Mouse (Mus musculus) G1E-ER4 (cell line): ENCODE results near the gene Prkar2b. TPM values are rescaled to one million over a fixed set of nuclear protein-coding genes. Genes with fewer than 3 reads are reported as not detected.
A peak's percentile ranks its signal among the peaks of the same experiment; 100 is the strongest.

Source experiments
- GATA1 ChIP-seq: IDR thresholded peaks from one replicate; pipeline ENCODE4 v1.8.0; 2012; ENCODE audit warnings: low read length, inconsistent platforms
- polyA plus RNA-seq: library from polyadenylated mRNA; stranded (reverse); fragments of >175 nt; gene quantifications from 2 replicates; pipeline ENCODE4 v1.2.3, GENCODE M21; 2012

Prkar2b gene
- polyA plus RNA-seq: 140 and 195 TPM in 2 replicates

DNA sequence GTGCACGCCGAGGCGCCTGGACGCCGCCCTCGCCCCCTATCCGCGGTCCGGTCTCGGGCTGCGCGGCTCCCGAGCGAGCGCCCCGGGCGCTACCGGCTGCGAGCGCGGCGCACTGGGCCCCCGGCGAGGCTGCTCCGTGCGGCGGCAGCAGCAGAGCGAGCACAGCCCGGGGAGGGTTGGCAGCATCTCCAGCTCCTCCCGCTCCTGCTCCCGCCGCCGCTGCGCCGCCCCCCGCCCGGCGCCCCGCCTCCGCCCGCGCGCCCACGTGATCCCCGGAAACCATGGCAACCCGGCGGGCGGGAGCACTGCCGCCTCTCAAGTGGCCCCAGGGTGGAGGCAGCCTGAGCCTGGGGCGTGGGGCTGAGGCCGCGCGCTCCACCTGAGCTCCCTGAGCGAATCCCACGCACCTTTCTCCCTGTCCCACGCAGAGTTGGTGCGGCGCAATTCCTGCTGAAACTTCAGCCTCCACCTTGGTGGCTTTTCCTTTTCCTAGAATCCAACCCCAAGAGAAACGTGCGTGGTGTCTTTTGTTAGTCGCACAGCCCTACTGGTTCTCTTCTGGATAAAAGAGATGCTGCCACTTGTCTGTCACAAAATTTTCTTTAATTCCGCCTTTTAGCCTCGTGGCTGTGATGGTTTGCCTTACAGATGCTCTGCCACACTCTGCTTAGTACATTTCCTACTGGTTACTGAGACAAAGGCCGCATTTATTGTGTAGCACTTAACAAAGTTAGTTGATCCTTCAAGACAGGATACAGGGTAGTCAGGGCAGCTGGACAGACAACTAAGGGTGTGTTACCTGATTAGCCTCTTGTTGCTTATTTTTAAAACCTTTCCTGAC, at the start of gene Prkar2b:
Gene Prkar2b (minus strand): TSS at position 207 of the 841 bp plus-strand sequence.
- TF ChIP-seq GATA1: no peak

DNA sequence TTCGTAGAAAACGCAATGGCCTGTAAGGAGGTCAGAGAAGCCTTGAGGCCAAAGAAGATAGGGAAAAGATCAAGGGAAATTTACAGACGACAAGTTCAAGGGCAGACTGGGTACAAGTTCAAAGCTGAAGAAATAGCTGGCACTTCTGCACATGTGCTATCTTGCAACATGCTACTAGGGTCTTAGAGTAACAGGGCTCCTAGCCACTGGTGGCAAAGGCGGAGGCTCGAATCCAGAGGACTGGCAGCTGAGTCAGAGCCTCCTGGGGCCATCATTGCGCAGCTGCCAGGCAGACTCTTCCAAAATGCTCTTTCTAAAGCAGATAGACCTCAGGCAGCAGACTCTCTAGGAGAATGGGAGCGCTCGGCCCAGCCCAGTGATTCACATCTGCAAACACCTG, 48.1 kb upstream of the Prkar2b start:
- TF ChIP-seq GATA1: no peak

DNA sequence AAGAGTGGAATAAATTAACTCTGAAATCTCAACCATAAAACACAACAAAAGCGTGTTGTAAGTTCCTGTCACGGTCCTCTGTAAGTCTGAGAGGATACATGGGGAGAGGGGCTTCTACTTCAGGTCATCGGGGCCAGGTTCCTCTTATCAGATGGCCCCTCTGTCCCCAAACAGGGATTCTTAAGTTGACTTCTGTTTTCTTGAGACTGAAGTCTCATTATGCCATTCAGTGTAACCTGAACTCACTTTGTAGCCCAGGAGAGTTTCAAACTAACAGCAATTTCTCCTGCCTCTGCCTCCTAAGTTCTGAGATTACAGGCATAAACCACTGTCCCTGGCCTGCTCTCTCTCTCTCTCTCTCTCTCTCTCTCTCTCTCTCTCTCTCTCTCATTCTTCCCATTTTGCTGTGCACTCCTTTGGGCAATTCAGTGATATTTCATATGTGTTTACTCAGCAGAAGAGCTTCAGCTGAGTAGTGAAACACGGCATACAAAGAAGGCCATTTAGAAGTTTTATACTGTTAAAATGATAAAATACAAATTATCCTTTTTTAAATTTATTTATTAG, 43.9 kb upstream of the Prkar2b start:
- TF ChIP-seq GATA1: no peak

DNA sequence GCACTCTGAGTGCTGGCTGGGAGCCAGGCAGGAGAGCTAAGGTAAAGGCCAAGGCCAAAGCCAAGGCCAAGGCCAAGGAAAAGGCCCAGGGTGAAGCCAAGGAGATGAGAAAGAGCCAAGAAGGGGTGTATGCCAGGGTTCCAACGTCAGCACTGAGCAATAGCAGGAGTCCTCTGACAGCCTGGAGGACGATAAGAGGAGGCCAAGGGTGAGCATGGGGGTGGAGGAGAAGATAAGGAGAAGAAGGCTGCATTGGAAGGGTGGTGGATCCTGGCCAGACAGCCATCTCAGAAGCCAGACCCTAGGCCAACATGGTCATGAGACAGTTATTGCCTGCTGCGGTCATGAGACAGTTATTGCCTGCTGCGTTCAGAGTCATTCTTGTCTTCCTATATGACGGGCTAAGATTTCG, 43.4 kb upstream of the Prkar2b start:
- peak; percentile 94 for TF ChIP-seq GATA1

DNA sequence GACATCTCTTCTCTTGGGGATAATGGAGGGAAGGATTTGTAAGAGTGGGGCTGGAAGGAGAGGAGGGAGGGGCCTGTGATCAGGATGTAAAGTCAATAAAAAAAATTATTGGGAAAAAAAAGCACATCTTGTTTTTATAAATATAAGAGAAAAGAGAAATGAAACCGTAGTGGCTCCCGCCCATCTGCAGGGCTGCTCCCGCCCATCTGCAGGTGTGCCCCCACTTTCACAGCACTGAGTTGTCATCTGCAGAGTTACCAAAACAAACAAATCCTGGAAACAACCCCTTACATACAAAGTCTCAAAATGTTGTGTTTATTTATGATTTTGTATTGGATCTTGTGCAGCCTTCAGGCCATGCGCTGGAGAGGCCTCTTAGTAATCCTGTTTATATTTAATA, 40.2 kb upstream of the Prkar2b start:
- no peak for TF ChIP-seq GATA1

DNA sequence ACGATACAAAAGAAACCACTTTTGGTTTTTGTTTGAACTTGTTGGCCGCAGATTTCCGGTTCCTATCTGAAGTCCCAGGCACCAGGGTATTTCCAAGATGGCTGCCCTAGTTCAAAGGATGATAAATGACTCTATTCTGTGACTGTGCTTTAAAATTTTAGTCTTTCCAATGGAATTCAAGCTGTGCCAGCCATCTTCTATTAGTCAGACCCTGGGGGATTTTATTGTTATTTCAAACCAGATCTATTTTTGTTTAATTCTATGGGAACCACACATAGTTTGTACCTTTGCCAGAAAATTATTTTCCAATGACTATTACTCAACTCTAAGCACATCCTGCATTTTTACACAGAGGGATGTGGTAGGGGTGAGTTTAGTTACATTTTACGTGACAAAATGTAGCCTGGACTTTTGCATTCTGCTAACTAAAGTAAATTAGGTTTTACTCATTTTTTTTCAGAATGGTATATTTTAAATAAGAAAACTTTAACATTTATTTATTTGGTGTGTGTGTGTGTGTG, 38.6 kb upstream of the Prkar2b start:
- TF ChIP-seq GATA1: no peak

DNA sequence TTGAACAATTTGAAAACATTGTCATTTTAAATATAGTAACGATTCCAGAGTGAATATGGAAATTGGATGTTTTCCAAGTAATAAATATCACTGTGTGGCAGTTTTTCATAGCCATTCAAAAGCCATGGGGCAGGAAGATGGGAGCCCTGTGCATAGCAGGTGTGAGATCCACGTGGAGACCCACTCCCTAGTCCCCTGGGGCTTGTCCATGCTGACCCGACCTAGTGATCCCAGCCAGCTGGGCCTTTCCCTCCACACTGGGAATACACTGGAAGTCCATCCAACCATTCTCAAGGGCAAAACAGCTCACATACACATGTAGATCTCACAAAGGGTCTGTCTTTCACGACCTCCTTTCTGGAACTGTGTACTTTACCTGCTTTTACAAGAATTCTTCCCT, 37.5 kb upstream of the Prkar2b start:
- no peak for TF ChIP-seq GATA1

DNA sequence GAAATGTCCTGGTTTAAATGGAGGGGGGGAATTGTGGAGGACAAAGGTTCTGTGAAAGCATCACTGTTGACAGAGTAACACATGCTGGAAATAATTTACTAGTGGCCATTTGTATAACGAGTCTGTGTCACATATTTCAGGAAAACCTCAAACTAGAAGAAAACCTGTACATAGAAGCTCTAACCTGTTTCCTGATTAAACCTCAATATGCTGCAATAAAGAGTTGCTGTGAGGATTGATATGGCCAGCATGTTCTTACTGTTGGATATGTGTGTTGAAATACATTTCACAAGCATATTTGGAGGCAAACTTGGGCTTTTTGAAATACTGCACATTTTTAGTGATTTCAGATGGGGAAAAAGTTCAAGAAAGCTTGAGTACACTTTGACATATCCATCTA, 36.0 kb upstream of the Prkar2b start:
- no peak for TF ChIP-seq GATA1

DNA sequence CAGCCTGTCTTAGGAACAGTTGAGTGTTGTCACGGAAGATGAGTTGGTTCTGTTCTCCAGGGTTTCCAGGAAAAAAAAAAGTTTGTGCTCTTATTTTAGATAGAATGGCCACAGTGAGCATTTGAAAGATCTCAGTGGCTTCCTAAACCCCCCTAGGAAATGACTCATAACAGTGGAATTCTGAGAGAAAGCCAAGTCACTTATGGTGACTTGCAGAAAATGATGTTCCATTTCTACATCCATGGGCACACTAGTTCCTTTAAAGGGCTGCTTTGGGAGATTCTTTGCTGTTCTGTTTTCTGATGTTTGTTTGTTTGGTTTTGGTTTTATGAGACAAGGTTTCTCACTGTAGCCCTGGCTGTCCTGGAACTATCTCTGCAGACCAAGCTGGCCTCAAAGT, 34.1 kb upstream of the Prkar2b start:
- no peak for TF ChIP-seq GATA1

DNA sequence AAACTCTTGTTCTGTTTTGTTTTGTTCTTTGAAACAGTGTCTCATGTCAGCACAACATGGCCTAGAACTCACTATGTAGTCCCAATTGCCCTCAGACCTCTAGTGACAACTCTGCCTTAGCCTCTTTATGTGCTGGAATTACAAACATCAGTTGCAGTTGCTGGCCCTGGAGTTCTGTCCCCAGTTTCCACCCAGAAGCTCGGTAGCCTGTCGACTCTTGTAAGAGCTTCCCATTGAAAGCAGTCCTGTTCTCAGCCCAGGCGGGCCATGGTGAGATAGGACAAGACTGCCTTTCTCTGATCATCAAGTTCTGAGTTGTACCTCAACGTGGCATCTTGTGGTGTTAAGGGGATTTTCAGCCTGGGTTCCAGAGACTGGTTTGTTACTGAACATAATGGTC, 31.4 kb upstream of the Prkar2b start:
- no peak for TF ChIP-seq GATA1

DNA sequence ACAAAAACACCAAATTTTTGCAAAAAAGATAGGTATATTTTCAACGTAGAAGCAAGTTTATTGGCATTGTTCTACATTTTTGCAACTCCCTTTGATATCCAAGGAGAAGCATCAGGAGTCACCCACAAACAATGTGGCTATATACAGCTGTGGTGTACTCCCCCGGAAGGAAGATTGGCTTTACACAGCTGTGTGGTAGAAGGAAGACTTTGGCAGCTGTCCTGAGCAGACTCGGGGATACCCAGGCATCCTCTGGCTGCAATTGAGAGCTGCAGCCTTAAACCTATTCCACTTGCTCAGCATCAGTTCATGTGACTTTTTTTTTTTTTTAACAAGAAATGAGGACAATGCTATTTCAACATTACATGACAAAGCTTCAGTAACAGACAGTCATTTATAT, 27.5 kb upstream of the Prkar2b start:
- TF ChIP-seq GATA1: no peak

DNA sequence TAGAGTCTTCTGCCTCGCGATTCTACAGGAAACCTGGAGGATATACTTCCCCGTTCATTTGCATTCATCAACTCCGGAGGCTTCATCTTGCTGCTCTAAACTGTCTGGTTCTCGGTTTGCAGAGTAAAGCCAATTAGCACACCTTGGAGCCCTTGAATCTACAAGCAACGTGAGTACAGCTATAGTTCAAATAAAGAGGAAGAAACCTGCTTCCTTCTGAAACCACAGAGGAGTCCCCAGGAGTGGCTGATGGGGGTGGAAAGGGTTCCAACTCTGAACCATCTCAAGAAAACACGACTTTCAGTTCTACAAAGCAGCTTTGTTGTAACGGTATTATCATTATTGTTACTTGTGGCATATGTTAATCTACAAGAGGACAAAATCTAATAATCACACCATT, 26.2 kb upstream of the Prkar2b start:
- TF ChIP-seq GATA1: no peak

DNA sequence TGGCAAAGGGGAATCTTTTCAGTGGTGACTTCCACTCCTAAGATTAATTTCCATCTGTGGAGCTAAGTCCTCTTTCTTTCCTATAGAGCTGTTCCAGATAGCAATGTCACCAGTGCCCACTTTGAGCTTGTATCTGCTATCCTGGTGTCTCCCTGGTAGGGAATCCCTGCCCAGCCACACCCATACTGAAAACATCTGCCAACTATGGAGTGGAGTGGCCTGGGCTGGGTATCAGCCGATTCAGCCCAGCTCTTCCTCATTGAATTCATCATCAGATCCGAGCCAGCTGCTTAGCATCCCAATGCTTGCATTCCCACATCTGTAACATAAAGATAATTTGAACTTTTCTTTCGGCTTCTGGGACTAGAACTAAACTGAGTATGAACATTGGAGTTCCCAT, 25.8 kb upstream of the Prkar2b start:
- no peak for TF ChIP-seq GATA1

DNA sequence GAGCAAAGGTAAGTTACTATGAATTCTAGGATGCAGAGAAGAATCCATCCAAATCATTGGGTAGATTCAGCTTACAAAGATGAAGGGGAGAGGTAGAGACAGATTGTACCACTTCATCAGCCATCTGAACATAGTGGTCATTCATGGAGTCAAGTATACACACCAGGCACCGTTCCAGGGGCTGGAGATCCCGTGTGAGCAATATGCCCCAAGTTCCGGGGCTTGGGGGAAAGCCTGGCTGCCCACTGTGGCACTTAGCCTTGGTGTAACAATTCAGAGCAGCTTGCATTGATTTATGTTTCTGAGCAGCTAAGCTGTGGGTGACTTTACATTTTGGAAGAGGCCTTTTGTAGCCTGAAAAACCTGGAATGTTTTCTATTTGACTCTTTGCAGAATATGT, 24.8 kb upstream of the Prkar2b start:
- TF ChIP-seq GATA1: no peak

DNA sequence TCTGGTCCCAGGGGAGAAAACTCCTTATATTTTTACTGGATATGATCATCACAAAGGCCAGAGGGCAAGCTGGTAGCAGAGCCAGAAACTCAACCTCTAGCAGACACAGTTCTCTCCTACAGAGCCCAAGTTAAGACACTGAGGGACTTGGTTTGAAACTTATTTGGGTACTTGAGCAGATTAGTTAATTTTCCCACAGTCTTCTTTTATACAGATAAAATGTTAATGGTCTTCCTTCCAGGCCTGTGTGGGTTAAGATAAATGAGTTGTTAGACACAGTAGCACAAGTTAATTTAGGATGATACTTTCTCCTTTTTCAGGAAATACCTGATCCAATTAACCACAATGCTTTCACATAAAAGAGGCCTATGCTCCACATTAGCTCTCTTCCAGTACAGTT, 24.1 kb upstream of the Prkar2b start:
- TF ChIP-seq GATA1: no peak

DNA sequence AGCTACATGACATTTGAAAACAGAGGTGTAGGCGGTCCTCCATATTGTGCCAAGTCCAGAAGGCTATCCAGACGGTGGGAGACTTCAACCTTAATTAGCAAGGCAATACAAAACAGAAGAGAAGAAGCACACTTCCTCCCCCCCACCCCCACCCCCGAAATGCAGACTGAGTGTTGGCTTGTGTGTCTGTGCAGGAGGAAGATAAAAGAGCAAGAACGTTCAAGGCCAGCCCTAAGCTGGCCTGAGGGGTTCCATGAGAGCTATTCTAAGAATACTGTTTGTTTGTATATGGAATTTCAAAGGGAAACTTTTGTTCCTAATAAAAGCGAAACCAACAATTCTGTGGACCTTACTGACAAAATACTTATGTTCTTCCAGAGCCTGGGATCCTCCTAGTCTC, 23.5 kb upstream of the Prkar2b start:
- TF ChIP-seq GATA1: no peak

DNA sequence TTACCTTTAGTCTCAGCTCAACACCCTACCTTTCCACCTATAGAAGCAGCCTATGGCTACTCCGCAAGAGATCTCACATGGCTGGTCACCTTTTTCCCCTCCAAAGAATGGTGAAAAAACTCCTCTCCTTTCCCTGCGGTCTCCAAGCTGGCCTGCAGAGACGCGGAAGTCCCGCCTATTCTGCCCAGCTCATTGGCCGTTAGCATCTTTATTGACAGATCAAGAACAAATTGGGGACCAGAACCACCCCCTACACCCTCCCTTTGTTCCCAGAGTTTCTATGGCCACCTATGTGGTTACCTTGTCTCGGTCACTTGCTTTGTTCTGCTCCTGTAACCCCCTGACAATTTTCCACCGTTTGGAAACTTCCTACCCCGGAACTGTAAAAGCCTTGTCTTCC, 19.6 kb upstream of the Prkar2b start:
- no peak for TF ChIP-seq GATA1

DNA sequence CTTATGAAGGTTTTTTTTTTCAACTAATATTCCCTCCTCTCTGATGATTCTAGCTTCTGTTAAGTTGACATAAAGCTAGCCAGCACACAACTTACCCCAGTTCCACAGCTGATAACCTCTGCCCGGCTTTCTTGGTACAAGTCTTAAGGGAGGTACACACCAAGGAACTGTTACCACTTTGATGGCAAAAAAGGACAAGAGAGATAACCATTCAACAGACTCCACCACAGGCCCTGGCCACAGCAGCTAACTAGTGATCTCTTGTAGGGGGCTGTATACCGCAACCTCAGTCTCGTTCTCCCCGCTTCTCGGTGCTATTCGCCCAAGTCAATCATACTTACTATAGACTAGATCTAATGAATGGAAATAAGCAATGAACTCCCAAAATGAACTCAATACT, 16.3 kb upstream of the Prkar2b start:
- no peak for TF ChIP-seq GATA1
